Mouse (Mus musculus) forebrain, postnatal 0 days (tissue): ENCODE data around the gene Hoxb6. TPM values are rescaled to one million over a fixed set of nuclear protein-coding genes. Genes with fewer than 3 reads are reported as not detected.

ENCODE experiments used
- ATAC-seq: fragments of 200-750 bp; cut with Nextera tagmentation; 2 replicates; pipeline ENCODE4 v1.8.0; 2017; ENCODE audit warnings: mild to moderate bottlenecking, moderate library complexity
- DNase-seq: peaks from one replicate; pipeline ENCODE4 v3.0.0-alpha.2; 2015
- H3K27ac ChIP-seq: fragments of 300-500 bp; sonication (generic); 2 replicates; pipeline ENCODE4 v1.5.1; 2014; ENCODE audit warnings: low read depth, mild to moderate bottlenecking, antibody characterized with exemption, low read length, moderate library complexity, mixed read lengths
- H3K27me3 ChIP-seq: fragments of 300-500 bp; sonication (generic); 2 replicates; pipeline ENCODE4 v1.6.1; 2014; ENCODE audit warnings: mild to moderate bottlenecking, low read length, mixed read lengths; ENCODE audit not compliant: insufficient read depth
- H3K36me3 ChIP-seq: fragments of 300-500 bp; sonication (generic); 2 replicates; pipeline ENCODE4 v1.6.1; 2014; ENCODE audit warnings: mild to moderate bottlenecking, moderate library complexity; ENCODE audit not compliant: insufficient read depth
- H3K4me1 ChIP-seq: fragments of 300-500 bp; sonication (generic); 2 replicates; pipeline ENCODE4 v1.6.1; 2014; ENCODE audit warnings: antibody characterized with exemption; ENCODE audit not compliant: insufficient read depth
- H3K4me2 ChIP-seq: fragments of 300-500 bp; sonication (generic); 2 replicates; pipeline ENCODE4 v1.6.1; 2014; ENCODE audit warnings: low read depth, mild to moderate bottlenecking, moderate library complexity
- H3K4me3 ChIP-seq: fragments of 300-500 bp; sonication (generic); 2 replicates; pipeline ENCODE4 v1.5.1; 2014; ENCODE audit warnings: low read depth, low read length, mixed read lengths
- H3K9ac ChIP-seq: fragments of 300-500 bp; sonication (generic); 2 replicates; pipeline ENCODE4 v1.6.1; 2014; ENCODE audit warnings: mild to moderate bottlenecking
- H3K9me3 ChIP-seq: fragments of 300-500 bp; sonication (generic); 2 replicates; pipeline ENCODE4 v1.6.1; 2016; ENCODE audit warnings: low read length
- CTCF ChIP-seq: sonication (generic); IDR thresholded peaks from 2 replicates; pipeline ENCODE4 v1.5.1; 2016; ENCODE audit warnings: antibody characterized with exemption, control low read depth, low read depth
- WGBS: fragments of 180-500 bp; shearing (Covaris S2); extraction: QIAGEN DNeasy Blood & Tissue Kit; methylation state at CpG from one replicate; pipeline ENCODE4 v1.1.7; 2014; 5-methylcytosine and 5-hydroxymethylcytosine counted together
- polyA plus RNA-seq: library from polyadenylated mRNA; unstranded; fragments of >200 nt; fragmentation: Nextera tagmentation; extraction: Ambion mirVana; gene quantifications from 2 replicates; pipeline ENCODE4 v1.2.1, GENCODE M21; 2015
- total RNA-seq: library from RNA; depleted of rRNA; stranded (reverse); fragments of >200 nt; gene quantifications from 2 replicates; pipeline ENCODE4 v1.2.3, GENCODE M21; 2014

Hoxb6 gene
- total and polyA plus RNA-seq, 2 experiments from 2014 or later, result not detected

DNA sequence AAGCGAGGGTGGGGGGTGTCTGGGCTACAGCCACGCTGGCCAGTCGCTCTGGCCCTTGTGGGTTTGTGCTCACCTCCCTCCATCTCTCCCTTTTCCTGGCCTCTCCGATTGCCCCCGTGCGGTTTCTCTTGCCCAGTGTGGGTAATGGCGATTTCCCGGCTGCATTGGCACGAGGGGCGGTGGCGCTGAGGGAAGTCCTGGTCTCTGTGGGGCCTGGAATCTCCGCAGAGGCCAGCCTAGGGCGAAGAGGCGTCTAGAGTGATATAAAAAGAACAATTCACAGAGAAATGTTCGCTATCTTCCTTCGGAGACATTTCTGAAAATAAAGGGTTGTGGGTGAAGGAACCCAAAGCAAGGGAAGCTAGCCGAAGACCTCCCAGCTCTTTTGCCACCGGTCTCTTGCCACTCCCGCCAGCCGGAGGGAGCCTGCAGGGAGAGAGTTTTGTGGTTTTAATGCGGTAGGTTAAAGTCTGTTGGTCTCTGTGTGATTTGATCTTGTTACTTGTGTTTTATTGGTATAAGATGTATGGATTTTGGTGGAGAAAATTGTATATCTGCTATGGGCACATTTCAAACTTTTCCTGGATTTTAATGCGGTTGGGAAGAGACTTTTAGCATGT is 1.1 kb downstream of the Hoxb6 start:
- Histone ChIP-seq H3K27me3 (peaks cover 94% of the 10 kb centered on the region), H3K9ac (no peak overlapping the region), H3K36me3 (no peaks in the 10 kb centered on the region), H3K4me2 (no peak overlapping the region), H3K9me3 (no peaks in the 10 kb centered on the region), H3K27ac (no peak overlapping the region), H3K4me3 (no peak overlapping the region), H3K4me1 (no peaks in the 10 kb centered on the region)
- TF ChIP-seq CTCF, result no peak
- ATAC-seq, result no peak
- 3% methylated on average over 22 of the region's 22 CpGs for WGBS
- DNase-seq, result no peak

GRCm38 (mm10) chr11:96294245-96295091 is 2.2 kb downstream of the Hoxb6 start:
- DNase-seq (peak; percentile 80), ATAC-seq (no peak)
- no peak overlapping the region for H3K4me2 ChIP-seq
- H3K4me1 ChIP-seq, result no peaks in the 10 kb centered on the region
- no peak overlapping the region for H3K4me3 ChIP-seq
- H3K27me3 ChIP-seq, result peaks cover 94% of the 10 kb centered on the region
- no peak overlapping the region for H3K9ac ChIP-seq
- peak; percentile 79 for TF ChIP-seq CTCF
- no peaks in the 10 kb centered on the region for H3K36me3 ChIP-seq
- H3K27ac ChIP-seq, result no peak overlapping the region
- H3K9me3 ChIP-seq, result no peaks in the 10 kb centered on the region
- WGBS, result 1% methylated on average over 32 of the region's 32 CpGs

- no peak for ATAC-seq
- Histone ChIP-seq H3K4me2 (no peak overlapping the region), H3K27me3 (peaks cover 94% of the 10 kb centered on the region), H3K36me3 (no peaks in the 10 kb centered on the region), H3K9me3 (no peaks in the 10 kb centered on the region), H3K9ac (no peak overlapping the region), H3K4me1 (no peaks in the 10 kb centered on the region), H3K4me3 (no peak overlapping the region), H3K27ac (no peak overlapping the region)
- no peak for TF ChIP-seq CTCF
- WGBS, result 1% methylated on average over 29 of the region's 30 CpGs
- no peak for DNase-seq
Measured at GRCm38 (mm10) chr11:96295092-96295835, 3.0 kb downstream of the Hoxb6 start.

- peaks cover 100% of the 10 kb centered on the region for H3K27me3 ChIP-seq
- no peaks in the 10 kb centered on the region for H3K9me3 ChIP-seq
- H3K4me2 ChIP-seq, result no peak overlapping the region
- ATAC-seq (no peak), DNase-seq (no peak)
- H3K4me3 ChIP-seq, result no peak overlapping the region
- no peaks in the 10 kb centered on the region for H3K4me1 ChIP-seq
- H3K27ac ChIP-seq, result no peak overlapping the region
- H3K9ac ChIP-seq, result no peak overlapping the region
- 3% methylated on average over 2 of the region's 2 CpGs for WGBS
- H3K36me3 ChIP-seq, result no peaks in the 10 kb centered on the region
- no peak for TF ChIP-seq CTCF
Measured at GRCm38 (mm10) chr11:96296997-96297396, 4.7 kb downstream of the Hoxb6 start.

- Histone ChIP-seq H3K27ac (no peak overlapping the region), H3K36me3 (no peaks in the 10 kb centered on the region), H3K4me1 (no peaks in the 10 kb centered on the region), H3K4me2 (no peak overlapping the region), H3K27me3 (peaks cover 100% of the 10 kb centered on the region), H3K9me3 (no peaks in the 10 kb centered on the region), H3K9ac (no peak overlapping the region), H3K4me3 (no peak overlapping the region)
- no peak for TF ChIP-seq CTCF
- WGBS, result 2% methylated on average over 3 of the region's 3 CpGs
- DNase-seq (no peak), ATAC-seq (no peak)
Measured at GRCm38 (mm10) chr11:96297428-96297827, 5.2 kb downstream of the Hoxb6 start.

GRCm38 (mm10) chr11:96297968-96298635 is 5.8 kb downstream of the Hoxb6 start:
- no peak overlapping the region for H3K27ac ChIP-seq
- 2% methylated on average over 11 of the region's 11 CpGs for WGBS

More at GRCm38 (mm10) chr11:96297968-96298635, 5.8 kb downstream of the Hoxb6 start:
- no peak for TF ChIP-seq CTCF
- Histone ChIP-seq H3K4me2 (no peak overlapping the region), H3K9me3 (no peaks in the 10 kb centered on the region), H3K4me3 (no peak overlapping the region), H3K27me3 (peaks cover 100% of the 10 kb centered on the region), H3K9ac (no peak overlapping the region), H3K36me3 (no peaks in the 10 kb centered on the region), H3K4me1 (no peaks in the 10 kb centered on the region)
- DNase-seq (peak; percentile 52), ATAC-seq (no peak)
